Mouse (Mus musculus) liver, adult 2 months (tissue): ENCODE results near the gene Qrich2. TPM values are rescaled to one million over a fixed set of nuclear protein-coding genes. Genes with fewer than 3 reads are reported as not detected.
A peak's percentile ranks its signal among the peaks of the same experiment; 100 is the strongest.

Source experiments
- DNase-seq: peaks from one replicate; pipeline ENCODE4 v3.0.0-alpha.2; 2011; ENCODE audit warnings: low read depth, low spot score; ENCODE audit errors: extremely low read depth
- H3K27ac ChIP-seq: fragments of 200-500 bp; replicated peaks from 2 replicates; pipeline ENCODE4 v1.5.1; 2012; ENCODE audit warnings: low read depth, mild to moderate bottlenecking, control low read depth, inconsistent platforms, low read length; ENCODE audit not compliant: insufficient read depth
- H3K27me3 ChIP-seq: fragments of 200-500 bp; 2 replicates; pipeline ENCODE4 v1.6.1; 2012; ENCODE audit warnings: mild to moderate bottlenecking, moderate library complexity, low read length, inconsistent platforms; ENCODE audit not compliant: control insufficient read depth, insufficient read depth
- H3K36me3 ChIP-seq: fragments of 200-500 bp; 2 replicates; pipeline ENCODE4 v1.6.1; 2012; ENCODE audit warnings: low read length, inconsistent platforms; ENCODE audit not compliant: control insufficient read depth, insufficient read depth
- H3K4me1 ChIP-seq: fragments of 200-500 bp; 2 replicates; pipeline ENCODE4 v1.6.1; 2011; ENCODE audit warnings: low read length; ENCODE audit not compliant: control insufficient read depth, insufficient read depth
- H3K4me3 ChIP-seq: fragments of 200-500 bp; 2 replicates; pipeline ENCODE4 v1.5.1; 2011; ENCODE audit warnings: low read depth, mild to moderate bottlenecking, control low read depth, low read length, moderate library complexity; ENCODE audit not compliant: insufficient read depth
- H3K79me2 ChIP-seq: fragments of 200-500 bp; 2 replicates; pipeline ENCODE4 v1.6.1; 2012; ENCODE audit warnings: inconsistent platforms, mild to moderate bottlenecking, low read length, moderate library complexity; ENCODE audit not compliant: control insufficient read depth, insufficient read depth
- H3K9ac ChIP-seq: fragments of 200-500 bp; 2 replicates; pipeline ENCODE4 v1.6.1; 2012; ENCODE audit warnings: low read depth, mild to moderate bottlenecking, control low read depth, inconsistent platforms, low read length
- CTCF ChIP-seq: fragments of 200-500 bp; IDR thresholded peaks from 2 replicates; pipeline ENCODE4 v1.5.1; 2011; ENCODE audit warnings: low read depth, low read length, control low read depth
- POLR2A ChIP-seq: fragments of 200-500 bp; IDR thresholded peaks from 2 replicates; pipeline ENCODE4 v1.6.1; 2011; ENCODE audit warnings: low read length, control low read depth; ENCODE audit not compliant: insufficient read depth; ENCODE audit errors: extremely low read depth
- WGBS: fragments of 180-500 bp; shearing (Covaris S2); methylation state at CpG from one replicate; pipeline ENCODE4 v1.1.7; 2018; 5-methylcytosine and 5-hydroxymethylcytosine counted together
- polyA plus RNA-seq: library from polyadenylated mRNA; depleted of rRNA; stranded (reverse); fragments of >200 nt; gene quantifications from 2 replicates; pipeline ENCODE4 v1.2.3, GENCODE M21; 2012; rRNA removed
- total RNA-seq: library from RNA; depleted of rRNA; stranded (reverse); fragments of >200 nt; gene quantifications from 2 replicates; pipeline ENCODE4 v1.2.3, GENCODE M21; 2014; rRNA removed

Qrich2 gene
- total and polyA plus RNA-seq, 2 experiments, result 0.11 TPM; not detected in 1

- no peaks in the 10 kb centered on the region for H3K27me3 ChIP-seq
- no peaks in the 10 kb centered on the region; the same call in 1 of the 2 replicates for H3K4me1 ChIP-seq
- TF ChIP-seq POLR2A, result no peak
- no peak for TF ChIP-seq CTCF
- H3K4me3 ChIP-seq, result no peak overlapping the region
- peak overlapping the region; percentile 27; the same call in 1 of the 2 replicates for H3K27ac ChIP-seq
- DNase-seq, result no peak
- WGBS, result 96% methylated on average over 3 of the region's 3 CpGs
- H3K36me3 ChIP-seq, result no peaks in the 10 kb centered on the region
- no peak overlapping the region for H3K9ac ChIP-seq
- no peaks in the 10 kb centered on the region for H3K79me2 ChIP-seq
Observed at GRCm38 (mm10) chr11:116396934-116397330, 69.1 kb downstream of the Qrich2 start.

GRCm38 (mm10) chr11:116396276-116396933 is 69.6 kb downstream of the Qrich2 start:
- no peaks in the 10 kb centered on the region; the same call in 1 of the 2 replicates for H3K4me1 ChIP-seq
- H3K9ac ChIP-seq, result no peak overlapping the region
- no peak overlapping the region for H3K4me3 ChIP-seq
- no peaks in the 10 kb centered on the region for H3K79me2 ChIP-seq
- DNase-seq, result no peak
- no peaks in the 10 kb centered on the region for H3K36me3 ChIP-seq
- 81% methylated on average over 11 of the region's 11 CpGs for WGBS
- TF ChIP-seq POLR2A (no peak), CTCF (no peak)
- H3K27ac ChIP-seq, result peak overlapping the region; percentile 45
- H3K27me3 ChIP-seq, result no peaks in the 10 kb centered on the region

DNA sequence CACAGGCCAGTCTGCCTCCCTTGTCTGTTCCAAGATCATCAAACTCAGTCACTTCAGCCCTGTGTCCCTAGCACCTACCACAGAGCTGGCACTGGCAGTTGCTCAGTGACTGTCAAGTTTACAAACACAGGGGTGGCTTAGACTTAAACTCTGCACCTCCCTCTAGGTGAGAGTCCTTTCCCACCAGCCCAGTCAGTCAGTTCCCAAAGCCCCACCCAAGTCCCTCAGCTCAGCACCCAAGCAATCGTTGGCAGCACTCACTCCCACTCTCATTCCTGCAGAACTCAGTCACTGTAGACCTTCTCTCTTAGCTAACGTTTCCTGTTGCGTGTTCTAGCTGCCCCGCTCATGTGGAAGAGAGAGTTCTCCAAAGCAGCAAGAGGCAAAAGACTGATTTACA is 71.3 kb downstream of the Qrich2 start:
- Histone ChIP-seq H3K9ac (peak overlapping the region; percentile 13; the same call in 1 of the 2 replicates), H3K79me2 (no peaks in the 10 kb centered on the region), H3K36me3 (no peaks in the 10 kb centered on the region), H3K27ac (peak overlapping the region; percentile 66), H3K27me3 (no peaks in the 10 kb centered on the region), H3K4me3 (peak overlapping the region; percentile 4; the same call in 1 of the 2 replicates), H3K4me1 (no peaks in the 10 kb centered on the region)
- DNase-seq, result no peak
- no peak for TF ChIP-seq CTCF
- TF ChIP-seq POLR2A, result no peak
- WGBS, result 75% methylated on average over 4 of the region's 4 CpGs

Other genes starting within 250 kb of the Qrich2 start
- 0.07 and 0.18 TPM in 2 replicates for gene Evpl, start 228.2 kb downstream of the Qrich2 start, total RNA-seq
- 0.12 and 0.16 TPM in 2 replicates for gene Evpl, start 228.2 kb downstream of the Qrich2 start, polyA plus RNA-seq
- 19.9 and 25.2 TPM in 2 replicates for gene Srp68, start 192.0 kb downstream of the Qrich2 start, total RNA-seq
- 32.6 and 36.3 TPM in 2 replicates for gene Srp68, start 192.0 kb downstream of the Qrich2 start, polyA plus RNA-seq
- not detected in 2 replicates for gene Galr2, start 185.3 kb downstream of the Qrich2 start, total RNA-seq
- gene Galr2, start 185.3 kb downstream of the Qrich2 start, polyA plus RNA-seq, result not detected in 2 replicates
- gene Exoc7, start 159.0 kb downstream of the Qrich2 start, total RNA-seq, result 15.9 and 19.5 TPM in 2 replicates
- gene Exoc7, start 159.0 kb downstream of the Qrich2 start, polyA plus RNA-seq, result 18.9 and 19.5 TPM in 2 replicates
- 0.09 and 0.20 TPM in 2 replicates for gene Foxj1, start 130.8 kb downstream of the Qrich2 start, total RNA-seq
- 0.21 and 0.26 TPM in 2 replicates for gene Foxj1, start 130.8 kb downstream of the Qrich2 start, polyA plus RNA-seq
- gene Rnf157, start 53.2 kb downstream of the Qrich2 start, total RNA-seq, result 1.0 and 1.3 TPM in 2 replicates
- gene Rnf157, start 53.2 kb downstream of the Qrich2 start, polyA plus RNA-seq, result 0.75 and 0.87 TPM in 2 replicates
- gene Ubald2, start 32.1 kb downstream of the Qrich2 start, total RNA-seq, result 16.1 and 16.6 TPM in 2 replicates
- 45.7 and 72.0 TPM in 2 replicates for gene Ubald2, start 32.1 kb downstream of the Qrich2 start, polyA plus RNA-seq
- 37.7 and 59.0 TPM in 2 replicates for gene Prpsap1, start 28.0 kb upstream of the Qrich2 start, total RNA-seq
- 72.8 and 80.1 TPM in 2 replicates for gene Prpsap1, start 28.0 kb upstream of the Qrich2 start, polyA plus RNA-seq
- 0.47 and 0.55 TPM in 2 replicates for gene Sphk1, start 64.7 kb upstream of the Qrich2 start, total RNA-seq
- 0.21 and 0.44 TPM in 2 replicates for gene Sphk1, start 64.7 kb upstream of the Qrich2 start, polyA plus RNA-seq
- 2.0 and 3.2 TPM in 2 replicates for gene Ube2o, start 115.2 kb upstream of the Qrich2 start, total RNA-seq
- 5.7 and 7.3 TPM in 2 replicates for gene Ube2o, start 115.2 kb upstream of the Qrich2 start, polyA plus RNA-seq
- not detected in 2 replicates for gene Aanat, start 120.2 kb upstream of the Qrich2 start, total RNA-seq
- gene Aanat, start 120.2 kb upstream of the Qrich2 start, polyA plus RNA-seq, result not detected in 2 replicates
- gene Rhbdf2, start 160.8 kb upstream of the Qrich2 start, total RNA-seq, result 3.1 and 4.1 TPM in 2 replicates
- 15.0 and 17.8 TPM in 2 replicates for gene Rhbdf2, start 160.8 kb upstream of the Qrich2 start, polyA plus RNA-seq
- gene Prcd, start 187.3 kb upstream of the Qrich2 start, total RNA-seq, result 0.27 TPM in 1 of 2 replicates, not detected in the other
- not detected in 2 replicates for gene Prcd, start 187.3 kb upstream of the Qrich2 start, polyA plus RNA-seq
- gene Cygb, start 188.1 kb upstream of the Qrich2 start, total RNA-seq, result 2.6 and 4.8 TPM in 2 replicates
- gene Cygb, start 188.1 kb upstream of the Qrich2 start, polyA plus RNA-seq, result 5.6 and 6.1 TPM in 2 replicates